Mouse (Mus musculus): ENCODE measurements at regions not wholly inside any gene's neighbourhood (a gene's known extent, or its start where the extent isn't known, plus 50 kb on each side); places are given as distances from the start of the nearest gene placed in this dataset.

DNA sequence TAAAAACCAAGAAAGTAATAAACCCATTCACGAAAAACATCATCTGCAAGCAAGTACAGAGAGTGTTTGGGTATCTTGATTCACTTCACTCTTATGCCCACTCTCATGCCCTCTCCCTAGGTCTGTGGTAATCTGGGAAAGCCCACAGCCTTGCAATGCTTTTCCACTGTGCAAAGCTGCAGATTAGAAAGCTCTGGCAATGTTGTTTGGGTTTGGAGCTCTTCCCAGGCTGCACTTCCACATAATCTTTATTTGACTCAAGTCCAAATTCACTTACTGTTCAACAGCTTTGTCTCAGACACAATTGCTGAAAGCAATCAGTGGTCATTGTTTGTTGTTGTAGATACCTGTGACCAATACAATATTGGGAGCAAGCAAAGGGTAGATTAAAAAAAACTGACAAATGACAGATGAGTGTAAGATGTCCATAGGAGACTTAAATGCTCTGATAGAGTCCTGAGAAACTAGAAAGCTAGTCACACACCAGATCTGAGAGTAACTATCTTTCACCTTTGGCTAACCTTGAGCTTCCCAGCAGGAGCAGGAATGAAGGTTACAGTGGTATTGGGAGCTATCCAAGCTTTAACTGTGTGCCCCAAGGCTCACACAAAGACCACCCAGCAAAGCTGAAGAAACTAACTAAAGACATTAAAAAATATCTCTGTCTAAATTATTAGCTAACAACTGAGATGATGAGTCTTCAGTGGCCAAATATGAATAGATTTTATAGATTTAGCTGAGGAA is 325.7 kb upstream of the Klf12 start:
- no peaks in the 10 kb centered on the region for H3K27me3 ChIP-seq
- DNase-seq (ENCODE audit: low read depth, low spot score) (peak; percentile 58), ATAC-seq (peak; percentile 44)
- in situ Hi-C loops (cut with MboI; ENCODE audit: low pct_unique_long_range_greater_than_20kb) = no loop called here
- TF ChIP-seq CTCF (IDR thresholded peaks at IDR 0.05) = no peak
- ChIA-PET CTCF (interaction anchor here (1.5 kb wide), 1 partner anchor 9 kb away, joined by 4 read pairs; no protein-coding TSS in a partner anchor), POLR2A (no interaction called here)

DNA sequence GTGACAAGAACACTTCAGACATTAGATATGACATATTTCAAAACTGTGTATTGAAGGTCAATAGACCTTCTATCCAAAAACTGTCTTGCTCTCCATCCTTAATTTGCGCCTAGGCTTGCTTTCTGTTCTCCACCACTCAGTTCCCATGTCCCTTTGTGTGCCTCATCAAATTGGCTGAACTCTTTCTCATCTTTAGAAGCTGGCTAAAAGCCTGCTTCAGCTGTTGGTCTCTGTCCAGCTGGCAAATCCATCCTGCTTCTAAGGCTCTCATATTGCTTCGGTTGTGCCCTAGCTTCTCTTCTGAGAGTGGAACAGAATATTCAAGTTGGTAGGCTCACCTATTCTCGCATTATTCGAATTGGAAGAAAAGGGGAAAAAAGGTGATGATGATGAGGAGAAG is 322.6 kb upstream of the Klf12 start:
- in situ Hi-C loops (cut with MboI; ENCODE audit: low pct_unique_long_range_greater_than_20kb) = no loop called here
- ChIA-PET POLR2A (interaction anchor here (0.7 kb wide), 1 partner anchor 21 kb away, joined by 4 read pairs; no protein-coding TSS in a partner anchor), CTCF (no interaction called here)
- DNase-seq (ENCODE audit: low read depth, low spot score) (no peak), ATAC-seq (no peak)
- TF ChIP-seq CTCF (IDR thresholded peaks at IDR 0.05) = no peak
- no peaks in the 10 kb centered on the region for H3K27me3 ChIP-seq

DNA sequence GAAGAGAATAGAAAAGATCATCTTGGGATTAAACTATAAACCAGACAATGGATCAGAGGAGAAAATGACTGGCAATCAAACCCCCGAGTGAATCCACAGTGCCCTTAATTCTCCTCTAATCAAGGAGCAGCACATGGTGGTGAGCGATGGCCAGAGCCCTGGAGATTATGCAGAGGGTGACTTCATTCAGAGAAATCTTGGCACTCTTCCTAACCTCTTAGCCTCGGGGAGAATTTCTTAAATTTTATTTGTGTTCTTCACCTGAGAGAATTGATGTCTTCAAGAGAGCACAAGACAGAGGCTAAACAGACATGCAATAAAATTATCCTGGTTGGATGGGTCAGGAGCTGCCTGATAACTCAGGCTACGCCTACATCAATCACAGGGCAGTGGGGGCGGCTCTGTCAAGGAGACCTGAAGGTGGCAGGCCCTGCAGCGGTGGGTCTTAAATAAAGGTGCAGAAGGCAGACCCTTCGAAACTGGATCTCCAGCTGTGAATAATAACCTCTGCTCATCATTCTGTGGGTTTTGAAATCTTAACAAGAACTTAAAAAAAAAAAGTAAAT is 316.5 kb upstream of the Klf12 start:
- in situ Hi-C loops (cut with MboI; ENCODE audit: low pct_unique_long_range_greater_than_20kb) = no loop called here
- ATAC-seq (peak; percentile 93), DNase-seq (ENCODE audit: low read depth, low spot score) (peak; percentile 89)
- CTCF ChIA-PET = interaction anchor here (1.4 kb wide), 1 partner anchor 21 kb away, joined by 6 read pairs; no protein-coding TSS in a partner anchor
- TF ChIP-seq CTCF (IDR thresholded peaks at IDR 0.05) = no peak
- POLR2A ChIA-PET = no interaction called here
- H3K27me3 ChIP-seq = no peaks in the 10 kb centered on the region

DNA sequence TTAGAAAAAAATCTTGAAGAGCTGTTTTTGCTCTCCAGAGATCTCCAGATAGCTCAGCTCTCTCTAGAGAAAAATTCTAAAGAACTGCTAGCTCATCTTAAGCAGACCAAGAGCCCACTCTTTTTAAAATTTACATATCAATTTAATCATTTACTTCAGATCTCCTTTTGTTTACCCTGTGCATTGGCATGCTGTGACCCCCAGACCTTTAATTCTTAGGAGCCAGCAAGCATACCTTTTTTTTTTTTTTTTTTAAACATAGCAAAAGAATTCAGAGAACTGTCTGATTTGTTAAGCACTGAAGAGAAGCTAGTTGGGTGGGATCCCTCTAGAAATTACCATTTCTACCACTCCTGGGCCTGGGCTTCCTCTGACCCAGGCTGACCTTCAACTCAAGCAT is 285.5 kb upstream of the Klf12 start:
- in situ Hi-C loops (cut with MboI; ENCODE audit: low pct_unique_long_range_greater_than_20kb) = no loop called here
- TF ChIP-seq CTCF (IDR thresholded peaks at IDR 0.05) = no peak
- ATAC-seq (no peak), DNase-seq (ENCODE audit: low read depth, low spot score) (no peak)
- CTCF ChIA-PET = no interaction called here
- POLR2A ChIA-PET = interaction anchor here (0.6 kb wide), 1 partner anchor 64 kb away, joined by 3 read pairs; no protein-coding TSS in a partner anchor
- H3K27me3 ChIP-seq = no peaks in the 10 kb centered on the region

DNA sequence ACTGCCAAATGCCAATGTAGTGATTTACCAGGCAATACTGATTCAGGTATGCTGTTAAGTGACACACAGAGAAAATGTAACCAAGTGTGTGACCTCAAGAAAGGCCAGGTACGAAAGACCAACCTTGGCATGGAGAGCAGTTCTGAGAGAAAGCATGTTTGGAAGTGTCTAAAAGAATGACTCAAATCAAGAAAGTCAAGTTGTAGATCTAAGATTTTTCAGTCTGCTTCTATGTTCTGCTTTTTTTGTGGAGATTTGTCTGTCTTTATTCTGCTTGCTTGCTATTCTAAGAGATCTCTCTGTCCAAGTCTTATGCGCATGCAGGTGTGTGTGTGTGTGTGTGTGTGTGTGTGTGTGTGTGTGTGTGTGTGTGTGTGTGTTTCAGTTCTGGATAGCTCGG is 277.4 kb upstream of the Klf12 start:
- ATAC-seq (no peak), DNase-seq (ENCODE audit: low read depth, low spot score) (no peak)
- H3K27me3 ChIP-seq = peaks cover 6% of the 10 kb centered on the region
- TF ChIP-seq CTCF (IDR thresholded peaks at IDR 0.05) = no peak
- in situ Hi-C loops (cut with MboI; ENCODE audit: low pct_unique_long_range_greater_than_20kb) = no loop called here
- ChIA-PET CTCF (no interaction called here), POLR2A (no interaction called here)

DNA sequence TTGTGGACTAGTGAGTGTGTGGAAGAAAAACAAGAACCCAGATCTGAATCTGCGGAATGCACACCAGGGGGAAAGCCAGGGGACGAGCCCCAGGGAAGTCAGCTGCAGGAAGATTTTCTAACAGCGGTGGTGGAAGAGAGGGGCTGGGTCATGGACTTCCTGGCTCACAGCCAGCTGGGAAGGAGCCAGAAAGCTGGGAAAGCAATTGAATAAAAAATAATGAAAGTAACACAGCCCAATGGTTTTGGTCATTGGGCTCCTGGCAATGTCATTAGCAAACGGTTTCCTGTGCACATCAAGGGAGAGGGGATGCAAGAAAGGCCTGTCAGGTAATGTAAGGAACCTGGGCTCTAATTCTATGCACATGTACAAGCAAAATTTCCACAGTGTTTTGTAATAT is 273.9 kb upstream of the Klf12 start:
- peak; percentile 17 for DNase-seq (ENCODE audit: low read depth, low spot score)
- peaks cover 11% of the 10 kb centered on the region for H3K27me3 ChIP-seq
- in situ Hi-C loops (cut with MboI; ENCODE audit: low pct_unique_long_range_greater_than_20kb) = no loop called here
- POLR2A ChIA-PET = no interaction called here
- TF ChIP-seq CTCF (IDR thresholded peaks at IDR 0.05) = no peak
- peak; percentile 35 for ATAC-seq
- CTCF ChIA-PET = interaction anchor here (0.9 kb wide), 1 partner anchor 35 kb away, joined by 3 read pairs; no protein-coding TSS in a partner anchor

DNA sequence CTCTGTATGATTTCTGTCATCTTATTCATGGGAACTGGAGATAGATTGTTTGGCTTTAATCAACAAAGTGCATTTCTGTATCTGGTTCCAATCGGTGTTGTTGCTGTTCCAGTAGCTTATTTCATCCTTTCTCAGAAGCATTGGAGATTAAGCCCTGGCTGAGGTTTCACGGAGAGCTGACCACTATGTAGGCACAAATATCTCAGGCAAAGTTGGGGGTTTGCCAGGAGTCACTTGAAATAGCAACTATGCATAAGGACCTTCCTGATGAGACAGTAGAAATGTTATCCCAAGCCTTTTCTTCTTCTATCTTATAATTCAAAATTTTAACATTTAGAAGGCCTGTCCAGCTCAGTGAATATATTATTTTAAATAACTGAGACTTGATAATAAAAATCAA is 268.0 kb upstream of the Klf12 start:
- peaks cover 5% of the 10 kb centered on the region for H3K27me3 ChIP-seq
- no peak for TF ChIP-seq CTCF (IDR thresholded peaks at IDR 0.05)
- in situ Hi-C loops (cut with MboI; ENCODE audit: low pct_unique_long_range_greater_than_20kb) = no loop called here
- ChIA-PET CTCF (no interaction called here), POLR2A (no interaction called here)
- DNase-seq (ENCODE audit: low read depth, low spot score) (peak; percentile 15), ATAC-seq (no peak)

DNA sequence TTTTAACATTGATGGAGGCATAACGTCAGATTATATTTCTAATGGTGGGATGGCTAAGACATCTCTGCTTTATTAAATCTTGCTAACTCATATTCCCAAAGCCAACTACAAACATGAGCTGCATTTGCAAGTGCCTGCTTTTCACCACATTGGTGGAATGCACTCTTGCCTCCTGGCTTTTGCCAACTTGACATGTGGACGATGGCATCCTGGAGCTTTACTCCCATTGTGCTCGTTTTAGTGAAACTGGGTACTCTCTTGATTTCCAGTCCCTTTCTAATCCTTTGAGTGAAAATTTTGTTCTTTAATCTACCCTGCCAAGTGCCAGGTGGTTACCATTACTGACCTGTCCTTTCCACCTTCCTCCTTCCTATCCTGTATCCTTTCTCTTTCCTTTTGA is 265.8 kb upstream of the Klf12 start:
- ChIA-PET CTCF (interaction anchor here (1.3 kb wide), 1 partner anchor 10 kb away, joined by 4 read pairs; no protein-coding TSS in a partner anchor), POLR2A (no interaction called here)
- in situ Hi-C loops (cut with MboI; ENCODE audit: low pct_unique_long_range_greater_than_20kb) = no loop called here
- H3K27me3 ChIP-seq = no peaks in the 10 kb centered on the region
- ATAC-seq (no peak), DNase-seq (ENCODE audit: low read depth, low spot score) (no peak)
- no peak for TF ChIP-seq CTCF (IDR thresholded peaks at IDR 0.05)

DNA sequence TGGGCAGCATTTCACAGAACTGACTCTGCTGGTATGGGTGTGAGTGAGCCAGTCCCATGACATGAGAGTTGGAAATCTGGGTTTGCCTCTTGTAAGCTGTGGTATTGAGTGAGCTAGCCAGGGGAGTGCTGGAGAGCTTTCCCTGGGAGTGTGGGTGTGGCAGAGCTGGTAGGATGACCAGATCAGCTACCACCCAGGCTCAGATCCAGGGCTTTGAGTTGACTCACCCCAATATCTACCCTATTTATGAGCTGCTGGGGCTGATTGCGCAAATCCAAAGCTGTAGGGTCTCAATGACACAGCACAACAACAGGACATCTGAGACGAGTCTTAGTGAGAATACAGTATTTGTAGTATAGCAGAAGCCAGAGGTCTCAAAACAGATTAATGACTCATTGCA is 245.7 kb upstream of the Klf12 start:
- in situ Hi-C loops (cut with MboI; ENCODE audit: low pct_unique_long_range_greater_than_20kb) = no loop called here
- TF ChIP-seq CTCF (IDR thresholded peaks at IDR 0.05) = no peak
- DNase-seq (ENCODE audit: low read depth, low spot score) (no peak), ATAC-seq (no peak)
- CTCF ChIA-PET = no interaction called here
- peaks cover 2% of the 10 kb centered on the region for H3K27me3 ChIP-seq
- POLR2A ChIA-PET = no interaction called here

DNA sequence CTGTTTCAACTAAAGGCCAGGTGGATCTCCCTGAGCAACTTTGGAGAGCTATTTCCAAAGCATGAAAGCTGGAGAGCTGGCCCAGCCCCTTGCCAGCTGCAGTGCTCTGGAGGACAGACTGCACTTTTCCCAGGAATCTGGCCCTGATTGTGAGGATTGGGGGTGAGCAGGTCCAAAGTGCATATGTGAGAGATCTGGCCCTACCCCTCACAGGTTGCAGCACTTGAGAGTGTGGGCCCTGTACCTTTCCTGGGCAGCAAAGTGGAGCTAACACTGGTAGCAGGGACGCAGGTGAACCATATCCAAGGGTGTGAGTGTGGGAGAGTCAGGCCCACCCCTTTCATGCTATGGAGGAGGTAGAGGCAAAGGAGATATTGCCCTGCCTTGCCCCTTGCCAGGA is 245.3 kb upstream of the Klf12 start:
- no peaks in the 10 kb centered on the region for H3K27me3 ChIP-seq
- TF ChIP-seq CTCF (IDR thresholded peaks at IDR 0.05) = no peak
- no peak for DNase-seq (ENCODE audit: low read depth, low spot score)
- POLR2A ChIA-PET = no interaction called here
- CTCF ChIA-PET = no interaction called here
- no peak for ATAC-seq
- in situ Hi-C loops (cut with MboI; ENCODE audit: low pct_unique_long_range_greater_than_20kb) = no loop called here

DNA sequence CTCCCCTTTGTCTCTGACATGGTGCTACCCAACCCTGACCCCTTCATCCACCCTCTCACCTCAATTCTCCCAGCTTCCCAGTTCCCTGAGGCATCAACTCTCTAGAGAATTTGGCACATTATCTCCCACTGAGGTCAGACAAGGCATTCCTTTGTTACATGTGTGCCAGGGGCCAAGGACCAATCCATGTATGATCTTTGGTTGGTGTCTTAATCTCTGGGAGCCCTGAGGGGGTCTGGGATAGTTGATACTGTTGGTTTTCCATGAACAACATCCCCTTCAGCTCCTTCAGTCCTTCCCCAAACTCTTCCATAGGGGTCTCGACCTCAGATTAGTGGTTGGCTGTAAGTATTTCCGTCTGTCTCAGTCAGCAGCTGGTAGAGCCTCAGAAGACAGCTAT is 224.9 kb upstream of the Klf12 start:
- DNase-seq (ENCODE audit: low read depth, low spot score) = no peak
- POLR2A ChIA-PET = no interaction called here
- TF ChIP-seq CTCF (IDR thresholded peaks at IDR 0.05) = no peak
- peaks cover 3% of the 10 kb centered on the region for H3K27me3 ChIP-seq
- in situ Hi-C loops (cut with MboI; ENCODE audit: low pct_unique_long_range_greater_than_20kb) = no loop called here
- CTCF ChIA-PET = no interaction called here
- ATAC-seq = no peak
